Mouse (Mus musculus) spleen, adult 18-20 months (tissue): ENCODE results near the gene Armc7.
"Not testable (repeated sequence)": the region's sequence is repeated elsewhere in the genome, so short reads cannot be mapped to it uniquely, and the experiment has no call there.

Experiments
- DNase-seq, 2 experiments: peaks; one replicate each; pipeline ENCODE4 v3.0.0; 2022; ENCODE audit warnings: mixed read lengths in 2 of 2

Gene Armc7

DNA sequence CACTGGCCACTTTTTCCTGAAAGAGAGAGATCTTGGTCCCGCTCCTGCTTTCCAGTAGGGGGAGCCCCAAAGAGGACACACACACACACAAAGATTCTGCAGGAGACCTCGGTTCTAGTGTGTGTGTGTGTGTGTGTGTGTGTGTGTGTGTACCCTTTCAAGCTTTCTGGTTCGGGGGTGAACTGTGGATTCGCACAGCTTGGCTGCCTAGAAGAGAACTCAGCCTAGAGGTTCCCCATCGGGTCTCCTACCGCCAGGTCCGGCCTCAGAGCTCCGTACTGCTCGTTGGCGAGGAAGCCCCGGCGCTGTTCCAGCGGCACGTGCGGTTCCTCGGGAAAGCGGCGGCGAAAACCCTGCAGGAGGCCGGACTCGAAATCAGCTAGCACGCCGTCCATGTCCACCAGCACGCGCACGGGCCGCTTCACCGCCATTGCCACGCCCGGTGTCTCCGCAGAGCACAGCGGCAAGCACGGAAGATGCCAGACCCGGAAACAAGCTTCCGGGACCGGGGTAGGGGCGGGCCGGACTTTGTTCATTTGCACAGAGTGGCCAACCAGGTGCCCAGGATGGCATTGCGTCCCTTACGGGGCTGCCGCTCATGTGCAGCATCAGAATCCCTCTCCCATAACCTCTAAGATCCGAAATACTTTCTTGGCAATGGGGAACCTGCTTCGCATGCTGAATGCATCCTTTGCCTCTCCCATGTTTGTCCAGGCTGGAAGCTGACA, 16.1 kb downstream of the Armc7 start, which contains the start of gene Nt5c:
TSS of gene Nt5c (minus strand) at position 507 of the 728 bp plus-strand sequence.
- peak; percentile 80 to 83 for DNase-seq

DNA sequence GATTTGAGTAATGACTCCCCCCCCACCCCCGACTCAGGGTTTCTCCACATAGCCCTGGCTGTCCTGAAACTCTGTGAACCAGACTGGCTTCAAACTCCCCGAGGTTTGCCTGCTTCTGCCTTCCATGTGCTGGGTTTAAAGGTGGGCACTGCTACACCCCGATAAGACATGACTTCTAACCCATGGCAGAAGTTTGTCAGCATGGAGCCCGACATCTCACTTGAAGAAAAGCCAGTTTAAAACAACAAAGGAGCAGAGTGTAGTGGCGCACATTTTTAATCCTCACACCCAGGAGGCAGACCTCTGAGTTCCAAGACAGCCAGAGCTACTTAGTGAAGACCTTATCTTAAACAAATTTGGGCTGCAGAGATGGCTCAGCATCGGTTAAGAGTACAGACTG, 16.9 kb downstream of the Armc7 start:
- no peak for DNase-seq

DNA sequence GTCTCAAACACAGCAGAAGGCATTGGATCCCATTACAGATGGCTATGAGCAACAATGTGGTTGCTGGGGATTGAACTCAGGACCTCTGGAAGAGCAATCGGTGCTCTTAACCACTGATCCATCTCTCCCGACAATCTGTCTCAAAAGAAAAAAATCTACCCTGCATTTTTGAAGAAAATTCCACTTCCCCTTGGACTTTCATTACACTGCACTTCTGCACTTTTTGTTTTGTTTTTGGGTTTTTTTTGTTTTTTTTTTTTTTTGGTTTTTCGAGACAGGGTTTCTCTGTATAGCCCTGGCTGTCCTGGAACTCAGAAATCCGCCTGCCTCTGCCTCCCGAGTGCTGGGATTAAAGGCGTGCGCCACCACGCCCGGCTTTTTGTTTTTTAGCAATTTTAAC, 21.1 kb downstream of the Armc7 start:
- DNase-seq: not testable (repeated sequence)

DNA sequence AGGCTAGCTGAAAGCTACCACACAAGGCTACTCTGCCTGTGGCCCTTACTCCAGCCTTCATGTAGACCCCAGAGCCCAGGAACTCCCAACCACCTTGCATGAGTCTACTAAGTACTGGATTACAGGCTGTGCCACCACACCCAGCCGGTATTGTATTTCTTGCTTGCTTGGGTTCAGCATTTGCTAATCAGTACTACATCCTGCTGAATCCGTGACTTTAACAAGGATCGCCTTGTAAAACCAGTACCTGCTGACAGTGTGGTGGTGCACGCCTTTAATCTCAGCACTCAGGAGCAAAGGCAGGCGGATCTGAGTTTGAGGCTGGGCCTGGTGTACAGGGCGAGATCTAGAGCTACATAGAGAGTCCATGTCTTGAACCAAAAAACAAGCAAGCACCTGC, 27.2 kb downstream of the Armc7 start:
- no peak for DNase-seq

DNA sequence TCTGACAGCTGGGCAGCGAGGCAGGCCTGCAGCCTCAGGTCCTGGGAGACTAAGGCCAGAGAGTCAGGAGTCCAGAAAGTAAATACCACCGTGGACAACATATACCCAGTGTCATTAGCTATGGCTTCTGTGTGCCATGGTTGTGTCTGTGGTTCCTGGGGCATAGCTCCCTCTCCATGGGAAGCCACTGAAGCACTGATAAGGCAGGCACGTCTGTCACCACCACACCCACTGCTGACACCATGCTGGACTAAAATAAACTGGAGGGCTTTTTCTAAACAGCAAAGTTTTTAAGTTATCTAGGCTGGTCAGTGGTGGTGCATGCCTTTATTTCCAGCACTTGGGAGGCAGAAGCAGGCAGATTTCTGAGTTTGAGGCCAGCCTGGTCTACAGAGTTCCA, 31.1 kb downstream of the Armc7 start:
- DNase-seq: no peak

DNA sequence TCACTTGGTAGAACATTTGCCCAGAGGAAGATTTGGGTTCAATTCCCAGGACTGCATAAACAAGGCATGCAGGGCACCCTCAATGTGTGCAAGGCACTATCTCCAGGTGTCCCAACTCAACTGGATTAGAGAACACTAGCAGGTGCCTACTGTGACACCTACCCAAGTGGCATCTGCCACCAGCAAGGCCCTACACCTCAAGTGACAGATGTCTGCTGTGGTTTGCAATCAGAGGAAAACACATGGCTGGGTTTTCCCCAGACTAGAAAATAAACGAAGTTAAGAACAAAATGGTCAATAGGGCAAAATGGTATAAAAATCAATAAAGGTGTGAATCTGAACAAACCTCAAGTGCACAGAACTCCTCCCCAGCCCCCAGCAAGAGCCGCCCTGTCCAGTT, 32.6 kb downstream of the Armc7 start:
- no peak for DNase-seq

DNA sequence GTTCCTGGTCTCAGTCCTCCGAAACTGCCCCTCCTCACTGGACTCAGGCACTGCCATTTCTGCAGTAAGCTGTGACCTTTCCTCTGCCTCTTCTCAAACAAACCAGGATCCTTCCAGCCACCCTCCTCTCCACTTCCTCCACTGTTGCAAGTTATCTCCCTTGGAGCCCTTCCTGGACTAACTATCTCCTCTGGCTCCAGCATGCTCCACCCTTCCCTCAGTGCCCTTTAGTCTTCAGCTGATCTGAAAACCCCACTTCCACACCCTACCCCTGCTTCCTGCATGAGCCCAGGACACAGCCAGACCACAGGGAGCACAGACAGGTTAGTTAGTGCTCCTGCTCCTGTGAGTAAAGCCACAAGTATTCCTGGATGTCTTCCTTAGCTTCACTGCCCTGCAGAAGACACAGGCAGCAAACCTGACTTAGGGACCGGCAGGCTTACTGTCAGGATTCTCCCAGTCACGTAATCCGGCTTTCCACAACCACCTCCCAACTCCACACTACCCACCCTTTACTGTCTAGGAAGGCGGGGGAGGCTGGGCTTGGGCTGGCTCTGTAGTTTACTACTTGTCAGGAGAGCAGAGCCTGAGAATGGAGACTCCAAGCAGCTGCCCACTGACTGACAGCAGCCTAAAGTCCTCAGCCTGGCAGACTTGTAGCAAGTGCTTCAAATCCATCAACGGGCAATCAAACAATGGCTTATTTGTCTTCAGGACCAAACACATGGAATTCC, 34.5 kb downstream of the Armc7 start:
- no peak for DNase-seq

DNA sequence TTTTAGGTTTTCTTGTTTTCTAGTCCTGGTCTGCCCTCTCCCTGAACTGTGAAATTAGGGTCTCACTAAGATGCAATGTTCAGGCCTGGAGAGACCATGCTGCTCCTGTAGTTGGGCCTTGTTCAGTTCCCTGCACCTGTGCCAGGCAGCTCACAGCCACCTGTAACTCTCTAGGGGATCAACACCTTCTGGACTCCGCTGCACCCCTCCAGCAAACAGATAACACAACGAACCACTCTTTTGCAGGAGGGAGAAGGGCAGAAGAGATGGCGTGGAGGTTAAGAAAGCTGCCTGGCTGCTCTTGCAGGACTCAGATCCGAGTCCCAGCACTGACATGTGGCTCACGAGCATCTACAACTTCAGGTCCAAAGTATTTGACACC, 35.0 kb downstream of the Armc7 start:
- no peak for DNase-seq

DNA sequence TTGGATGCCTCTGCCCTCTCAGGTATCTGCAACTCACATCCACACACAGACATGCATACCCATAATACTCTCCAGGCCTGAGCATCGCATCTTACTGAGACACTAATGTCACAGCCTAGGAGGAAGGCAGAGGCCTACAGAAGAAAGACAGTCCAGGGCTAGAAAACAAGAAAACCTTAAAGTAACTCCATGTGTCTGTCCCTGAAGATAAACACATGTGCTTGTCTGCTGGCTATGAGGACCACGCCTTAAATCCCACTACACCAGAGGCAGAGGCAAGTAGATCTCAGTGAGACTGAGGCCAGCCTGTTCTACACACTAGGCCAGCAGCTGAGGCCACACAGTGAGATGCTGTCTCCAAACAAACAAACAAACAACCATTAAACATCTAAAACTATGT, 35.7 kb downstream of the Armc7 start:
- no peak for DNase-seq

DNA sequence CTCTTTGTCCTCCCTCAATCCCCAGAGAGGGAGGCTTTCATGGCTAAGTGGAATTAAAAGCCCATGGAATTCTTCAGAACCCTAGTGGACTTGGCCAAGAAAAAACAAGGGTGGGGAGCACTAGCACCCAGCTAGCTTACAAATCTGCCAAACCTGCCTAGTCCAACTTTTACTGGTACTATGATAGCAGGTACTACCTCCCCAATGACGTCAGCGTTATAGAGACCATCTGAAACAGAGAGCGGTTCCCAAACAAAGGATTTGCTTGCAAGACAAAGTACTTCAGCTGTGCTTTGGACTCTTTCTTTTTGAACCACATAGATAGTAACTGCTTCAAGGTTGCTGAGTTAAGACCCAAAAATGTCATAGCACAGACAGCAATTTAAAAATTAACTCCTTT, 36.5 kb downstream of the Armc7 start:
- no peak for DNase-seq

DNA sequence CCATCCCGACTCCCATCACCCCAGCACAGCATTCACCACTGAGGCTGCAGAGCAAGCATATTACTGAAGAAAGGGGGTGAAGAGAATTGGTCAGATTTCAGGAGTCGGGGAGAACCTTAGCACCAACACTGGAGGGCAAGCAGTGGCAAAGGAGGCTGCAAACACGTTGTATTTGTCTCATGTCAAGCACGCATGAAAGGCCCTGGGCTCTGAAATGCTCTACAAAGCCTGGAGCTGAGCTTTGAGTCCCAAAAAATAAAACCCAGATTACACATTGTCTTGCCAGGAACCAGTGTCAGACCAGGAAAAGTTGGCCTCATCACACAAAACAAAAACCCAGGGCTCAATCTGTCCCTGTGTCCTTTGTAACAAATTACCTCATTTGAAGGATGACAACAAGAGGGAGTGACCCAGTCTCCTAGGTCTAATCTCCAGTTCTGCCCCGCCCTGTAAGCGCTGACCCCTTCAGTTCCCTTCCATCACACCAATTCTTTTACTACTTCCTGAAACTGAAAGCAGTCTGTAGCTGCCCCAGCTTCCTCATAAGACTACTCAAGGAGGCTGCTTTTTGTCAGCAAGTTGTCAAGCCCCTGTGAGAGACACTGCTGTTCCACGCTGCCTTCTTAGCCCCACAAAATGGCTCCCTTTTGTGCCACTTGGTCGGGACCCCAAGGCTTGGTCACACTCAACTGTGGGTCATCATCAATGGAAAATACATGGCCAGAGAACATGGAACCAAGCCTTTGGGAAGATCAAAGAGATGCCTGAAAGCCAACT, 37.1 kb downstream of the Armc7 start:
- DNase-seq: peak; percentile 25 to 41

DNA sequence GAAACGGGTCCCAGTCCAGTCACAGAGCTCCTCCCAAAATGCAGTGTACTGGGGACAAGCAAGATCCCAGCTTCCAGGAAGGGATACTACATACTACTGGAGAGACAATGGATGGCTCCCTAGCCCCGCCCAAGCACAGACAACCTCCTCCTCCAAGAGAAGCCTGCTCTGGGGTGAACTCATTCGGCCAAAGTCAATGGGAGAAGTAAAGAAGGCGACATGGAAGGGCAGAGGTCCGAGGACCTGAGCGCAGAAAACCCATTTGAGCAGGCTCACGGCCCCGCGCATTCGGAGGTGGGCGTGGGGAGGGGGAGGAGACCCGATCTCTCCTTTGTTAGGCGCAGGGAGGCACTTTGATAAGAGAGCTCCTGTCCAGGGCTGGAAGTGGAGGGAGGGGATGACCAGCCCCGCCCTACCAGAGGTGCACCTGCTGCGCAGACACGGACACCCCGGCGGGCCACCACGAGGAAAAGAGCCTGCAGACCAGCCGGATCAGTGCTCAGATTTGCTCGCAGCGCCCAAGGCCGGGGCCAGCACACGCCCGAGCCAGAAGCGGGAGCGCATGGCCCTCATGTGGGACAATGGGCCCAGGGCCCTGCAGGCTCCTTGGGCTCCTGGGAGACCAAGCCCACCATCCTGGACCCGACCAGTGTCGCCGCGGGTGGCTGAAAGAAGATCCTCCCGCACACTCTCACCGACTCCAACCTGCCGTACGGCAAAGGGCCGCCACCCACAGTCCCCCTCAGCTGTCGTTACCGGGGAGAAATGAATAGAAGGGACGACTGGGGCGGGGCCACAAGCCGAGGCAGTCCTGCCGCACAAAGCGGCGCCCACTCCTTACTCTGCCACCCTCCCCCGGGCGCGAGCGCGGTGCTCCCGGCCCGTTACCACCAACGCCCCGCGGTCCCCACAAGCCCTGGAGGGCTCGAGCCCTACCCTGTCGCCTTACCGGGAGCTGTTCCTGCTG, 38.1 kb downstream of the Armc7 start:
- peak; percentile 27 to 53 for DNase-seq

DNA sequence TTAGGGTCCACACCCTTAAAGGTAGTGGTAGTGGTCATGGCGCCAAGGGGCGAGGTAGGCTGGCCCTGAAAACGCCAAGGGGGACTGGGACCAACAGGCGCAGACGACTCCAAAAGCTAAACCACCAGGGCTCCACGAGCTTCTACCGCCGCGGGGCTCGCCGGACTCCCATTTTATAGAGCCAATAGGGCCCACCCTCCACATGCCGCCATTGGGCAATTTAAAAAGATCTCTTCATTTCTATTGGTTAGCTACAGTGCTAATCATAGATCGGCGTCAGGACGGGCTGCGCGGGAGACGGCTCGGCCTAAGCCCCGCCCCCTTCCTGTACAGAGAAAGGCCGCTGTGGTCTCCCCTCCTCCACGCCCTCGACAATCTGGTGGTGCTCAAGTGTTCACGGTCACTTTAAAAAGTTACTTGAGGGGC, 38.8 kb downstream of the Armc7 start, which contains the start of gene Jpt1:
TSS of gene Jpt1 (minus strand) at position 150 of the 426 bp plus-strand sequence.
- DNase-seq: peak; percentile 91 to 95

DNA sequence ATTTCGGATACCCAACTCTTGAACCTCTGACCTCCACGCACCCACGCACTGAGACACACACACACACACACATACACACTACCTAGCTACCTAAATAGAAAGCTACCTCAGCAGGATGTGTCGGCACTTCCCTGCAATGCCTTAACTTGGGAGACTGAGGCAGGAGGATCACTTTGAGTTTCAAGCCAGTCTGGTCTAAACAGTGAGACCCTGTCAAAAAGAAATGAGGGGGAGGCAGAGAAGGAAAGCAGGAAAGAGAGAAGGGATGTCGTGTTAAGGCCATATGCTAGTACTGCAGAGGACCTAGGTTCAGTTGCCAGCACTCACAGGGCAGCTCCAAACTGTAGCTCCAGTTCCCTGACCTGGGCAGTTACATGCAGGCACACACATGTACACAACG, 39.6 kb downstream of the Armc7 start:
- DNase-seq: no peak

DNA sequence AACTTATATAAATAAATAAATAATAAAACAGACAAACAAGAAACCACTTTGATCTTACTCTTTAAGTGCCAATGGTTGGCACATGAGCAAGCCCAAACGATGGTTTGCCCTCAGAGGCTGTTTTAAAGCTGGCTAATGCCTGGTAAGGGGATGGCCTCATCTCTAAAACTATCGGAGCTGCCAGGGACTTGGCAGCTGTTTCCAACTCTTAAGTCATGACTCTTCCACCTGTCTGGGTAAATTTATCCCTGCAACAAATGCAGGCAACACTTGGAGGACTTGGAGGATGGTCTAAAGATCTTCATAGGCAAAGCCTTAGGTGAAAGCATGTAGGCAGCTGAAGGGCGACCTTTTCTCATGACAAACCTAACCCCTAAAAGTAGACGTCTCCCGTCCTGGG, 41.5 kb downstream of the Armc7 start:
- no peak for DNase-seq

DNA sequence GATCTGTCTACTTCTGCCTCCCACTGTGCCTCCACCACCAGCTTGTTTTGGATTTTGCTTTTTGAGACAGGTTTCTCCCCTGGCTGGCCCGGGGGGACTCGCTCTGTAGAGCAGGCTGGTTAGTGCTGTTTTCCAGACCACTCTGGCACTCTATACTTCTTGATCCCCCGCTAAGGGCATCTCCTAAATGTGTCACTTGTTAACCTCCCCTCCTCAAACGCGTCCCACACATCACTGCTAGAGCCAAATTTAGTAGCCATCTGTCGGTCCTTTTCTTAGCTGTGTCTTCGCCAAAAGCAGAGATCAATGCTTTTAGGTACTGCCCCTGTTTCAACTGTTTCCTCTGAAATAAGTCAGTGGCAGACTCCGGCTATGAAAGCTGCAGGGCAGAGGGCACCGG, 43.2 kb downstream of the Armc7 start:
- no peak for DNase-seq

DNA sequence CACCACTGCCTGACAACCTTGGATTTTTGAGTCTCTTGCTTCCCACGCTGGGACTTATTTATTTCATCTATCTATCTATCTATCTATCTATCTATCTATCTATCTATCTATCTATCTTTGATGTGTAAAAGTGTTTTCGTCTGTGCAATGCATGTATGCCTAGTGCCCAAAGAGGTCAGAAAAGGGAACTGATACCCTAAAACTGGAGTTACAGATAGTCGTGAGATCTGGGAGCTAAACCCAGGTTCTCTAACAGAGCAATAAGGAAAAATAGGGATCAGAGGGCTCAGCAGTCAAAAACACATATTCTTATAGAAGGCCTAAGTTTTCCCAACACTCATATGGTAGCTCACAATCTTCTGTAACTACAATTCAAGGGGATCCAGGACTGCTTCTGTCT, 44.1 kb downstream of the Armc7 start:
- DNase-seq: no peak

DNA sequence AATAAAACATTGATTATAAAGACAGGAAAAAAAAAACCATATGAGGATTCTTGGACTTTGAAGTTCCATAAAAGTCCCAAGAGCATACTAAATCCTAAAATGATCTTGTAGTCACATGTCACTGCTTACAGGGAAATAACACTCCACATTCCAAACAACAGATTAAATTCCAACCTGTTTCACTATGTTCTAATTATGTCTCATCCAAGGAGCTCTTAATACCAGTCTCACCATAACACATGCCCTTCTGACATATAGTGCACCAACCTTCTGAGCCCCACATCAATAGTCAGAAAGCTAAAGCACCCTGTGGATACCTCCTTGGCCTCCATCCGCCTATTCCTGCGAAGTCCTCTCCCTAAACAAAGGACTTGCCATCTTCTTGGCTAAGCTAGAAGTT, 44.8 kb downstream of the Armc7 start:
- no peak for DNase-seq

DNA sequence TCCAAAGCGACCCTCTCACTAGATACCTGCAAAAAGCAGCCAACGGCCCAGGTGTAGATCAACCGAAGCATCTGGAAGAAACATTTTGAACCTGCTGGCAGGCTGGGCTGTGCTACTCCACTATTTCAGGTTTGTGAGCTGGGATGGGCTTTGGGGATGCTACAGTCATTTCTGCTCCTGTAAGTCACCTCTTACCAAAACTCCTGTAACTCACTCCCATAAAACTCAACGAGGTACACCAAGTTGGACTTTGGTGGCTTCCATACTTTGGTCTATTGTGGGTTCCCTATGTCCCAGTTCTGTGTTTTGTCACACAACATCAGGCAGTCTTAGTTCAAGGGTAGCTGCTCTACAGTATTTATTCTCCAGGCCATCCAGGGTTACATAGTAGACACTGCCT, 45.6 kb downstream of the Armc7 start:
- DNase-seq: no peak

DNA sequence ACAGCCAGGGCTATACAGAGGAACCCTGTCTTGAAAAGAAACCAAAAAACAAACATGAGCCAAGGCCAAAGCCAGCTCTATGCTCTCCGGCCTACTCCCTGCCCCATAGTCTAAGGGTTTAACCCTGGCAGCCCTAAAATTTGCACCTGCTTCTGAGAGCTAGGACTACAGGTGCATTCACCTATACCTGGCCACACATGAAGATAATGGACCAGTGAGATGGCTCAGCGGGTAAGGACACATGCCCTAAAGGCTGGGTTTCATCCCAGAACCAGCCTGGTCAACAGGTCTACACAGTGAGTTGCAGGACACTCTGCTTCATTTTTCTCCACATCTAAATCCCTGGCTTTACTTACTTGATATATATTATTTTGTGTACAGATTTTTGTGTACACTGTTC, 46.8 kb downstream of the Armc7 start:
- no peak for DNase-seq

DNA sequence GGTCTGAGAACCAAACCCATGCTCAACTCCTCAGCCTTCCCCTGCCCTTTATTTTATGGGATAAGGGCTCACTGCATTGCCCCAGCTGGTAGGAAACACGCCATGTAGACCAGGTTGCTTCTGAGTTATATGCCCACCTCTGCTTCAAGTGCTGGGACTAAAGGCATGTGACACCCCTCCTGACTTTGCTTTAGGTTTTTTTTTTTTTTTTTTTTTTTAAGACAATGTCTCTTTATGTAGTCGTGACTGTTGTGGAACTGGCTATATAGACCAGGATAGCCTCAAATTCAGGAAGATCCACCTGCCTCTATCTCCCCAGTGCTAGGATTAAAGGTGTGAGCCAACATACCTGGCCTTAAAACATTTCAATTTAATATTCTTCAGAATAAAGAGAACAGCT, 47.2 kb downstream of the Armc7 start:
- no peak for DNase-seq

DNA sequence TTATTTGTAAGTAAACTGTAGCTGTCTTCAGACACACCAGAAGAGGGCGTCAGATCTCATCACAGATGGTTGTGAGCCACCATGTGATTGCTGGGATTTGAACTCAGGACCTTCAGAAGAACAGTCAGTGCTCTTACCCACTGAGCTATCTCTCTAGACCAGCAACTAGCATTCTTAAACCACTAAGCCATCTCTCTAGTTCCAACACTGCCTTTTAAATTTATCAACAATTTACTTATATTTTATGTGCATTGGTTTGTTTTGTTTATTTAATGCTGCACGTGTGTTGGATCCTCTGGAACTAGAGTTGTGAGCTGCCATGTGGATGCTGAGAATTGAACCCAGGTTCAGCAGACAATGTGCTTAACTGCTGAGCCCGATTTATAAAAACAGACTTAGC, 51.0 kb downstream of the Armc7 start:
- not testable (repeated sequence) for DNase-seq
